Mouse (Mus musculus) left cerebral cortex, postnatal 10 days (tissue): ENCODE measurements around the gene Ugt1a8. TPM values are rescaled to one million over a fixed set of nuclear protein-coding genes. Genes with fewer than 3 reads are reported as not detected.
A peak's percentile ranks its signal among the peaks of the same experiment; 100 is the strongest.

Experiments used
- DNase-seq, 2 experiments: peaks; one replicate each; pipeline ENCODE4 v3.0.0; 2021 to 2022; ENCODE audit warnings: low spot score in 2 of 2, mixed read lengths in 1 of 2; ENCODE audit errors: extremely low spot score in 1 of 2
- intact Hi-C: fragments of 180-260 bp; cut with DNase I; formaldehyde crosslinking; loops from one replicate; pipeline ENCODE4 v1.15.1; 2025
- total RNA-seq, 2 experiments: library from RNA; stranded (reverse); gene quantifications; 2 replicates each; pipeline ENCODE4 v1.2.3; 2021

The Ugt1a8 gene
- total RNA-seq, 2 experiments from 2014 or later, result not detected

DNA sequence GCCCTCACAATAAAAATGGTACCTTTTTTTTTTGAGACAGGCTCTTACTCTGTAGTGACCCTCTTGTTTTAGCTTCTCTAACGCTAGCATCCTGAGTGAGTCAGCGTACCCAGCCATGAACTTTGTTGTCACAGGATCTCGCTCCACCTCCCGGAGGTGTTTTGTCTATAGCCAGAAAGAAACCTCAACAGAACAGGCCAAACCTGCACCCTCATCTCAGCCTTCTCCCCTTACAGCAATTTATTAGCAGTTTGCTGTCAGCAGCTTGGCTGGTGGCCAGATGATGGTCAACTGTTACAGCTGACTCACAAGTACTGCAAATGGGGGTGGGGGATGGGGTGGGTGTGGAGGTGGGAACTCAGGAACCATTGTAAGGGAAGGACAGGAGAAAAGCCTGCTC is 174.6 kb downstream of the Ugt1a8 start:
- intact Hi-C loops, result no loop called here
- DNase-seq, result peak in 1 of 2 experiments; percentile 86

DNA sequence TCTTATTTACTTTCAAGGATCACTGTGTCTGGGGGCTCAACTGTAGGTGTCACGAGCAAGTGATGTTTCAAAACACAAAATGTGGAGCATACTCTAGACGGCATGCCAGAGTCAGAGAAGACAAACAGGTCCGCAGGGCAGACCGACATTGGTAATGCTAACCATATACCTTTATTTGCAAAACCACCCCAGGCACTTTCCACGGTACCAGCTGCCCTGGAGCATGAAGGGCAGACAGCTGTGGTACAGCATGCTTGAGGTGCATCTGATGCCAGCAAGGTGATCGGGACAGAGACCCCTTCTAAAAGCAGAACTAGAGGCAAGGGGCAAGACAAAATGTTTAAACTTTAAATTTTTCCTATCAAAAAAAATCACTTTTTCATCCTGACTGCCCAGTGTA is 175.3 kb downstream of the Ugt1a8 start:
- DNase-seq, result peak in 1 of 2 experiments; percentile 51
- intact Hi-C loops, result no loop called here

GRCm38 (mm10) chr1:88263778-88264177 is 176.2 kb downstream of the Ugt1a8 start:
- intact Hi-C loops, result no loop called here
- peak in 1 of 2 experiments; percentile 51 for DNase-seq

DNA sequence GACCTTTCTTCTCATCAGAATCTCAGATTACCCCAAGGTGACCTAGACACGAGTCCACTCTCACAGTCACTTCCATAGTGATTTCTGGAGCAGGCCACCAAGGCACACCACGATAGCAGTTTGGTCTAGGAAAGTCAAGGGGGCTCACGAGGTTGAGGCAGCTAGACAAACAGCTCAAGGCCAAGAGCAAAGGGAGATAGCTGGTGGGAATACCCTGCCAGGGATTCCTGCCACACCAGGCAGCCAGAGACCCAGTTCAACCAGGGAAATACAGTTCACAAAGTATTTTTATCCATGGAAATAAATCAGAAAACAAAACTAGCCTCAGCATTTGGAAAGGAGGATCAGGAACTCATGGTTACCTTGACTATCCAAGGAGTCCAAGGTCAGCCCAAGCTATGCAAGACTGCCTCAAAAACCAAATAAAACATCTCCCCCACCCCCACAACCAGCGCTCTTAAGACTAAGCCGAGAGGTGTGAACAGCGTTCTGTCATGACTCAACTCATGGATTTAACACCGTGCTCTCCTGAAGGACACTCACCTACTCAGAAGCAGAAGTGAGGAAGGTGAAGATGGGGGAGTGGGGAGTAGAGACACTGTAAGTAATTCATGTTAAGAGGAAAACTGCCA is 176.7 kb downstream of the Ugt1a8 start:
- intact Hi-C loops, result no loop called here
- DNase-seq, result no peak

GRCm38 (mm10) chr1:88264869-88265240 is 177.2 kb downstream of the Ugt1a8 start:
- peak in 1 of 2 experiments; percentile 85 for DNase-seq
- intact Hi-C loops, result no loop called here

GRCm38 (mm10) chr1:88266123-88266522 is 178.5 kb downstream of the Ugt1a8 start:
- DNase-seq, result peak in 1 of 2 experiments; percentile 50
- intact Hi-C loops, result no loop called here

GRCm38 (mm10) chr1:88267489-88267888 is 179.9 kb downstream of the Ugt1a8 start:
- intact Hi-C loops, result no loop called here
- peak in 1 of 2 experiments; percentile 47 for DNase-seq

GRCm38 (mm10) chr1:88268070-88268469 is 180.5 kb downstream of the Ugt1a8 start:
- DNase-seq, result no peak
- intact Hi-C loops, result no loop called here

Other genes starting within 250 kb of the Ugt1a8 start
- 100 to 1,000 TPM; 140 to 160 TPM for gene Dgkd, start 234.5 kb upstream of the Ugt1a8 start, total RNA-seq
- 10 to 100 TPM; 21.1 to 21.9 TPM for gene Usp40, start 79.3 kb upstream of the Ugt1a8 start, total RNA-seq
- gene Ugt1a10, start 32.4 kb upstream of the Ugt1a8 start, total RNA-seq, result not detected
- gene Ugt1a9, start 17.0 kb upstream of the Ugt1a8 start, total RNA-seq, result not detected
- under 1 TPM; 0.71 to 0.97 TPM for gene Ugt1a7c, start 7.2 kb downstream of the Ugt1a8 start, total RNA-seq
- under 1 TPM in 1 of 2 experiments, not detected in 1; 0.24 TPM for gene Ugt1a6b, start 15.4 kb downstream of the Ugt1a8 start, total RNA-seq
- under 1 TPM in 1 of 2 experiments, not detected in 1; 0.32 TPM for gene Ugt1a6a, start 47.0 kb downstream of the Ugt1a8 start, total RNA-seq
- not detected for gene Ugt1a5, start 78.2 kb downstream of the Ugt1a8 start, total RNA-seq
- under 1 TPM in 1 of 2 experiments, not detected in 1; 0.17 TPM for gene Ugt1a2, start 112.8 kb downstream of the Ugt1a8 start, total RNA-seq
- 1 to 10 TPM; 3.9 to 5.0 TPM for gene Dnajb3, start 118.0 kb downstream of the Ugt1a8 start, total RNA-seq
- not detected for gene Ugt1a1, start 124.1 kb downstream of the Ugt1a8 start, total RNA-seq
- under 1 TPM; 0.06 to 0.20 TPM for gene Mroh2a, start 139.2 kb downstream of the Ugt1a8 start, total RNA-seq
- 10 to 100 TPM; 42.0 to 44.4 TPM for gene Hjurp, start 189.8 kb downstream of the Ugt1a8 start, total RNA-seq
- 1 to 10 TPM; 1.2 to 1.5 TPM for gene Trpm8, start 189.8 kb downstream of the Ugt1a8 start, total RNA-seq